Mouse (Mus musculus) mesoderm, embryonic 11.5 days (tissue): Measurements from ENCODE around the gene Helz.
"Not testable (repeated sequence)": the region's sequence is repeated elsewhere in the genome, so short reads cannot be mapped to it uniquely, and the experiment has no call there.

Experiments
- DNase-seq: peaks from one replicate; pipeline ENCODE4 v3.0.0-alpha.2; 2012; ENCODE audit warnings: low read depth, low spot score

Helz gene

DNA sequence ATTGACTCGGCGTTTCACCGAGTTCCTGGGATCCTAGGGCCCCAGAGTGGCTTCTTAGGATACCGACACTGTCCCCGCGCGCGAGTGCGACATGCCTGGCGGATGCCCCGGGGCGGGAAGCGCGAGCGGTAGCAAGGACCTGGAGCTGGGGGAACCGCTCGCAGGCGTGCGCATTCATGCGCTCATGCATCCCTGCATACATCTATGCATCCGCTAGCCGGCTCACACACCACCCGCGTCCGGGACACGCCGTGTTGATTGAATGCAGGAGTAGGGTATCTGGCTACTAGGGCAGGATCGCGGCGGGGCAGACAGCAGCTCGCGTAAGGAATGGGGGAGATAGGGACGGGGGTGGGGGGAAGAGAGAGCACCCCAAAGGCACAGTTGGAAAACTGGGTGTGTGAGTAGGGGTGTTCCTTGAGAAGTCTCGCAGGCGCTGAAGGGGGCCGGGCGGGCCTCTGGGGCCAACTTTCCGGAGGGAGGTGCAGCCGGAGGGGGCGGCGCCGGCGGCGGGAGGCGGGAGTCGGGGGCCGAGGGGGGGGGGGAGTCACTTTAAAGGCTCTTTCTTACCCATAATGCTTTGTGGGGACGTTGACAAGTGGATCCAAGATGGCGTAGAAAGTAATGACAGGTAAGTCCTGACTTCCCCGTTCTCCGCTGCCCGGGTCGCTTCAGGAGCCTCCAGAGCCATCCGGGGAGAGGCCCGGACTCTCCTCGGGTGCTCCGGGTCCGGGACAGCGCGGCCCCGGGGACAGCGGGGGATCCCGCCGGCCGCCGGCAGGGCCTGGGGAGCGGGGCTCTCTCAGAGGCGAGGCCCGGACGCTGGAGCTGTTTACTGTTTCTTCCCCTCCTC is at the start of gene Helz:
Gene Helz, plus strand, starts transcription at position 580 of the 853 bp plus-strand sequence.
- peak; percentile 79 for DNase-seq

DNA sequence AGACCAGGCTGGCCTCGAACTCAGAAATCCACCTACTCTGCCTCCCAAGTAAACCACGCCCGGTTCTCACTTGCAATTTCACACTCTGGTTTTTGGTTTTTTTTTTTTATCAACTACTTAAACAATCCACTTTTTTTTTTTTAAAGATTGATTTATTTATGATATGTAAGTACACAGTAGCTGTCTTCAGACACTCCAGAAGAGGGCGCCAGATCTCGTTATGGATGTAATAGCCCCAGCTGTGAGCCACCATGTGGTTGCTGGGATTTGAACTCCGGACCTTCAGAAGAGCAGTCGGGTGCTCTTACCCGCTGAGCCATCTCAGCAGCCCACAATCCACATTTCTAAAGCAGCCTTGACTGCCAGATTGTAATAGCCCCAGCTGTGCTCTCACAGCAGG is 44.9 kb upstream of the Helz start:
- no peak for DNase-seq

DNA sequence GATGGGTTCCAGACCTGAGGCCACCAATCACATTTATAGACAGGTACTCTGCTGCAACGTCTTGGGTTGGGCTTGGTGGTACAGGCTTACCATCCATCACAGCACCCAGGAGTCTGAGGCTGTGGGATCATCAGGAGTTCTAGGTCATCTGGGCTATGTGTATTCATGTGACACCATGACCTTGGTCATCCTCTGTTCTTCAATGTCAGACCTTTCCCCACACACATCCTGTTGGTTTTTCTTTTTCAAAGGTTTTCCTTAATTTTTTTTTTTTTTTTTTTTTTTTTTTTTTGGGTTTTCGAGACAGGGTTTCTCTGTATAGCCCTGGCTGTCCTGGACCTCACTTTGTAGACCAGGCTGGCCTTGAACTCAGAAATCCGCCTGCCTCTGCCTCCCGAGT is 43.4 kb upstream of the Helz start:
- not testable (repeated sequence) for DNase-seq

DNA sequence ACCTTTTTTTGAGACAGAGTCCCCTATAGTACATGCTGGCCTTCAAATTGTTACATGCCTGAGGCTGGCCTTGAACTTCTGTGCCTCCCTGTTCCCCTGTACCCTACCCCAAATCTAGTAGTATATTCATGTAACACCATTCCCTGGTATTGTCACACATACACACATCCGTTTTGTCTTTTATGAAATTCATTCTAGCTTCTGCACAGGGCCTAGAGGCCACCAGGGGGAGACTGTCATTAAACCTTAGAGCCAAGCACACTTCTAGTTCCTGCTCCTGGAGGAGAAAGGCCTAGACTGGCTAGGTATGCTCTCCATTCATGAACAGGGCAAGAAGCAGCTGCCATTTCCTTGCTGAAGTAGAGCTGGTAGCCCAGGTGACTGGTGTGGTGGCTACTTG is 41.5 kb upstream of the Helz start:
- DNase-seq, result peak; percentile 30

DNA sequence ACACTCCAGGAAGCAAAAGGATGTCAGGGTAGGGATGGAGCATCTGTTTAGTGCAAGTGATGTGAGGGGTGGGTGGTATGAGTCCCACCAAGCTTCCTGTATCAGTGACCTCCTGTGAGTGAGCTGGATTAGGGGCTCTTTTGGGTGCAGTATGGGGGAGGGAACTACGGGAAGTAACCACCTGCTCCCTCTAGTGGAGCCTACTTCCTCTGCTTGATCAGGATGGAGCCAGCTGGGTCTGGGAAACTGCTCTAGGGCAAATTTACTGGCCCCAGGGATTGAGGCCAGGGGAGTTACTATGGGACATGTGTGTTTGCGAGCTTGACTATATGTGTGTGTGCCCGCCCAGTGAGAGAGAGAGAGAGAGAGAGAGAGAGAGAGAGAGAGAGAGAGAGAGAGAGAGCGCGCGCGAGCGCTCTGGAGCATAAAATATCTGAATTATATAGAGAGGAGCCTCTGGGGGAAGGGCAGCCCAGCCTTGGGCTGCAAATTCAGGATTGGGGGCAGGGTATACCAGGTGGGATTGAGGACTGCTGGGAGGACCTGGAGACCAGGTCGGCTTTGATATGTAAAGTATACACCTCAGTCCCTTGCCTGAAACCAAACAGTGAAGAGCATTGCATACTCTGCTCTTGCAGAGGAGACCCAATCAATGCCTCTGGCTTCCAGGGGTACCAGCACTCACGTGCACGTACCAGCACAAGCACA is 37.9 kb upstream of the Helz start:
- DNase-seq, result peak; percentile 36

DNA sequence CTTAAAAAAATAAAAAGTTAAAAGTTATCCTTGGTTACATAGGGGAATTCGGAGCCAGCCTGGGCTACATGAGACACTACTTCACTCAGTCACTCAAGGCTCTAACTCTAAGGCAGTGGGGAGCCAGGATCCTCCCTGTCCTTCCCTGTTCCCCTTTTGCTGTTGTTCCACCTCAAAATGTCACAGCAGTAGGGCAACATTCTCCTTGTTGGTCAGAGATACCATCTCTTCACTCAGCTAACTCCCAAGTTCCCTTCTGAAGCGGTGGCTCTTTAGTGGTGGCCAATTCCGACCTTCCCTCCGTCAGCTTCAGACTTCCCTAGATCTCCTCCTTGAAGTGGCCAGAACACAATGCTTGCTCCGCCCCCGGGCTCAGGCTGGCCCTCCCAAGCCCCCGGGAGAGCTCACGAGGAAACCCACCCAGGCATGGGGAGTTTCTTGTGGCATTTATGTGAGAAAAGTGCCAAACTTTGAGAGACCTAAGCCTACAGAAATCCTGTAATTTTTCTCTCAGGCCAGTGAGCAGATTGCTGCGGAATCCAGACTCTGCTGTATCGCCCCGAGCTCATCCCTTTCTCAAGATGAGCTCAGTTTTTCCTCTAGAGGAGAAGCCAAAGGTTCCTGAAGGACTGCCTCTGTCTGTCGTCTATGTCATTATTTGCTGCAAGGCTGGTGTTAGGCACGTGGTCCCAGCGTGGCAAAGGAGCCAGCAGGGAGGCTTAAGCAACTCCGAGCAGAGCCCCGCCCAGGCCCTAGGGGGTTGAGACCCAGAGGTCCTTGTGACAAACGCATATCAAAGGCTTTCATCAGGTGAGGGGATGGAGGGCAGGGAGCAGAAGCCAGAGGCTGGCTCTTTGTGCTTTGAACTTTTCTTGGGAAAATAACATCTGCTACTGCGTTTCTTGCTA is 37.1 kb upstream of the Helz start:
- DNase-seq, result peak; percentile 30

DNA sequence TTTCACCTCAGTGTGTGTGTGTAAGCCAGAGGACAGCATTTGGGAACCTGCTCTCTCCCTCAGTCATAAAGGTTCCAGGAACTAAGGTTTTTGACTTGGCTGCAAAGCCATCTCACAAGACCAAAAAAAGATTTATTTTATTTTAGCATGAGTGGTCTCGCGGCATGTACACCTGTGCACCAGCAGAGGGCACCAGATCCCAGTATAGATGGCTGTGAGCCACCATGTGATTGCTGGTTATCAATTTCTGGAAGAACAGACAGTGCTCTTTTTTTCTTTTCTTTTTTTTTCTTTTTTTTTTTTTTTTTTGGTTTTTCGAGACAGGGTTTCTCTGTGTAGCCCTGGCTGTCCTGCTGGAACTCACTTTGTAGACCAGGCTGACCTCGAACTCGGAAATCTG is 35.8 kb upstream of the Helz start:
- DNase-seq, result peak; percentile 83

DNA sequence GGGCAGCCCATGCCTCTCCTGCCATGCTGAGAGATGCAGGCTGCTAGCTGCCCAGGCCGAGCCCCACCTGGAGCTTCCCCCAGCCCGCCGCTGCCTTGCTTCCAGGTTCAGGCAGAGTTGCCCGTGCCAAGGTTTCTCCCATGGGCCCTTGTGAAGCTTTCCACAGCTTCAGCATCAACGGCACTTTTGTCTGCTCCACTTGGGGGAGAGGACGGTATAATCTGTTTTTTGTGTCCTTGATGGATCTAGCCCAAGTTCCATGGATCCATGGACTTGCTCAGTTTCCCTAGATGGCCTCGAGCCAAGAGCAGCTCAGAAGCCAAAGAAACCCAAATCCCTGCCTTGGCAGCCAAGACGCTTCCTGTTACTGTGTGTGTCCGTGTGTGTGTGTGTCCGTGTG is 34.7 kb upstream of the Helz start:
- no peak for DNase-seq

DNA sequence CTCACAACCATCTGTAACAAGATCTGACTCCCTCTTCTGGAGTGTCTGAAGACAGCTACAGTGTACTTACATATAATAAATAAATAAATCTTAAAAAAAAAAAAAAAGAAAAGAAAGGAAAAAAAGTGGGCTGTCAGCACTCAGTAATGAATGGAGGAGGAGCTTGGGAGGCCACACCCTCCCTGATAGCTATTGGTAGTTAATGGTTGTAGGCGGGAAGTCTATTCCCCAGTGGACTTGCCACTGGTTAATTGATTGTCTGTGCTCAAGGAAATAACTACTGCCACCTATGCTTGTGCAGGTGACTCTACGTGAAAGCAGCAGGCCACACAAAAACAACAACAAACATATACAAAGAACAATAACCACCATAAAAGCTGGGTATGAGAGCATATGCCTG is 31.3 kb upstream of the Helz start:
- DNase-seq, result no peak

DNA sequence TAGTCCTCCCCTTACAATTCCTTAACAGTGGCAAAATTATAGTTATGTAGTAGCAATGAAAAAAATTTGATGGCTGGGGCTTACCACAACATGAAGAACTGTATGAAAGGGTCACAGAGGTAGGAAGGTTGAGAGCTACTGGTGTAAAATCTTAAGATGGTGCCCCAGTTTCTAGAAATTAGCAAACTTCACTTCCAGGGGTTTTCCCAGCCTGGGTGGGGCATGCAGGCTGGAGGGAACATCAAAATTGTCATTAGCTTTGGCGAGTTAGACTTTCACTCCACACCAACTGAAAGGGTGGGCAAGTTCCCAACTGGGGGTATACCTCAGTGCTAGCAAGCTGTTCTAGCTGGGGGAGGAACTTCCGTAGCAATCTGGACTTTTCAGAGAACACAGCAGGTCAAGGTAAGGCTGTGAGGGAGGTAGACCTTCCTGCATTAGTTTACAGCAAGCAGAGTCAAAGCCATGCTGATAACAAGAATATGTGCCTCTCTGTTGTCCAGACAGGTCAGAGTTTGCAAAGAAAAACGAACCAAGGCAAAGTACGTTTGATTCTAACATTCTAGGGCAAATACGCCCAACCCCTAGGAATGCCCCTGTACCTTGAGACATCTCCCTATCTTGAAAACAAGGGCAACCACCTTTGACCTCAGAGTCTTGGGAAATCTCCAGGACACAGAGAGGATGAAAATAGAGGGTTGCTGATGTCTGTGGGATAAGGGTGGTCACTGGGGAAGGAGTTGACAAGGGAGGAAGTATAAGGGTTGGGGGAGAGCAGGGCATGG is 28.9 kb upstream of the Helz start:
- DNase-seq, result no peak

DNA sequence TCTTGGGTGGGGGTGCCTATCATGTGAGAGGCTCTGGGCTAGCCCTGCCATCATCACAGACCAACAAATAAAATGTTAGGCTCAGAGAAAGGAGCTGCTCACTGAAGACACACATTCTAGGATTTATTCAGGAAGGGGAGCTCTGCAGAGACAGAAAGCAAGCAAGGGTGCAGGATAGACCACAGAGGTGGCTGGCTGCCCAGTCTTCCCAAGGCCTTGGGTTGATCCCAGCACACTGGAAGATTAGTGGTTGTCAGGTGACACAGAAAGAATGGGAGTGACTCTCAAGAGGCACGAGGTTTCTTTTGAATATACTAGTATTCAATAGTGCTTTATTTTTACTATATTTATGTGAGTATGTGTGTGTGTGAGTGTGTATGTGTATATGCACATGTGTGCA is 26.6 kb upstream of the Helz start:
- DNase-seq, result no peak

DNA sequence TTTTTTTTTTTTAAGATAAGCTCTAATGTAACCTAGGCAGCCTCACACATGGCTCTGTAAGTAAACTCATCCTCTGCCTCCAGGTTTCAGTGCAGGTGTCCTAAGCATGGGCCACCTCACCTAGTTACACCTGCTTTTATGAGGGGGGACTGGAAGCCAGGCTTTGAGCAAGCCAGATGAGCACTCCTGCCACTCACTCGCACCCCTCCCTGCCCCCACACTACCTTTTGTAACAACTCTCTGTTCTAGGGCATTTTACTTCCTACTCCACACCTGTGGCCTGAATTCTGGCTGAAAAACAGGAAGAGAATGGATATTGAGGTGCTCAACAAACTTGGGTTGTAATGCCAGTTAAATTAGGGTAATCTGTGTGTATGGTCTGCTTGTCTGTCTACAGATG is 22.8 kb upstream of the Helz start:
- no peak for DNase-seq

DNA sequence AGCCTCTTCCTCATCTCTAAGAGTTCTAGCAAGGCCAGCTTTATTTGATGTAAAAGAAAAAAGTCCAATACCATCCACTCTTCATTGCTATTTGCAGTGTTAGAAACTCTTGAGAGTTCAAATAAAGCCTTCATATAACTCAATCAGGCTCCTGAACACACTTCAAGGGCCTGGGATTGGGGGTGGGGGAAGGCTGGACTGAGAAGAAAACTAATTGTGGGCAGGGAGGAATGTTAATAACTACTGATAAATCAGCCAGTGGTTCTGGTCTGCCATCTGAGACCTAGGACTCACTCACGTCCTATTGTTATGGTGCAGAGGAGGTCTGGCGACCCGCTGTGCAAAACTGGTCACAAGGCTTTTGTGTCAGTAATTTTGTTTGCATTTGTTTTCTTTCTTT is 20.1 kb upstream of the Helz start:
- no peak for DNase-seq

DNA sequence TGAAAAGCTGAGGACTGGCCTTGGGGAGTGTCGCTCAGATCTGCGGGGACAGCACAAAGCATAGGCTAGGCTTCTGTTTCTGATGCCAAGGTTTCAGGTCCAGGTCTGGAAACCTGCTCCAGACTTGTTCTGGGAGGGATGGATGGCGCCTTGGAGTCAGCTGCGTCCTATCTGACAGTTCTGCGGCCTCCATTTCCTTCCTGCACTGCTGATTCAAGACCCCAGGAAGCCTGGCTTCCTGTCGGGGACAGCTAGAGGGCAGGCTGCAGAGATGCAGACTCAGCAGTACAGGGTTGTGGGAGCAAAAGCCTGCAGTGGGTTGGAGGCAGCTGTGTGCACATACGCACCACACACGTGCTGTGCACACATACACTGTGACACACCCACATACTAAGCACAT is 18.4 kb upstream of the Helz start:
- DNase-seq, result no peak

DNA sequence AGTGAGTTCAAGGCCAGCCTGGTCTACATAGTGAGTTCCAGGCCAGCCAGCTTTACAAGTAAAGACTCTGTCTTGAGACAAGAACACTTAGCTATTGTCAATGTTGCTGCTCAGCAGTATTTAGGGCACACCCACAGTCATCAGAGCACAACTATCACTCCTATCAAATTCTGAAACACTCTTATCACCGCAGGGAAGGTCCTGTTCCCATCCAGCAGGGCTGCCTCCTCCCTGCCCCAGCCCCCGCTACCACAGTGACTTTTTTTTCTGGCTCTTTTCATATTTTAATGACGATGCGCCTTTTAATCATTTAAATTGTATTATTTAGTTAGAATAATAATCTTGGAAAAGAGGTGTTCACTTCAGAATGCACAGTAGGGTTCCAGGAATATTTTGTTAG is 16.3 kb upstream of the Helz start:
- DNase-seq, result no peak

DNA sequence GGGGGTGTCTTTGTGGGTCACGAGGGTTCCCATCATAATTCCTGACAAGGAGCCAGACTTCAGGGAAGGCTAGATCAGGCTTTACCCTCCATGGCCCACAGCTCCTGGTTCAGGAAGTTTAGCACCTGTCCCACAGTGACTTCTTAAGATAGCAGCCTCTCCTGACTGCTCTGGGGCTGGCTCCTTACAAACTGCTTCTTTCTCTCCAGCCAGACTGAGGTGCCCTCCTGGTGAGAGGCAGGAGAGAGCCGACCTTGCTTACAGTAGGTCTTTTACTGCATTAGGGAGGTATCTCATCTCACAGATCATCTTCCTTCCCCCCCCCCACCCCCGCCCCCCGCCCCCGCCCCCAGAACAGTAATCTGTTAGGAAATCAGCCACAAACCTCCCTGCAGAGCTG is 15.5 kb upstream of the Helz start:
- no peak for DNase-seq

DNA sequence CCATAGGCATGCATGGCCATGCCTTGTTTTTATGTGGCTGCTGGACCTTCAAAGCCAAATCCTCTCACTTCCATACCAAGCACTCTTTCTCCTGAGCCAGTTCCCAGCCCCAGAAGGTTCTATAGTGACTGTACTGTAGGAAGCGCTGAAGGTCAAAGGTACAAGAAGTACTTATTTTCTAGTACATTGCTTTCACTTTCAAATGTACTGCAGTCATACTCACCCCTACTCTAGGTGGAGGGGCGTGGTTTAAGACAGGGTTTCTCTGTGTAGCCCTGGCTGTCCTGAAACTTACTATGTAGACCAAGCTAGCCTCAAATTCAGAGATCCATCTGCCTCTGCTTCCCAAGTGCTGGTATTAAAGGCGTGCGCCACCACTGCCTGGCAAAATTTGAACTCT is 8.7 kb upstream of the Helz start:
- no peak for DNase-seq

DNA sequence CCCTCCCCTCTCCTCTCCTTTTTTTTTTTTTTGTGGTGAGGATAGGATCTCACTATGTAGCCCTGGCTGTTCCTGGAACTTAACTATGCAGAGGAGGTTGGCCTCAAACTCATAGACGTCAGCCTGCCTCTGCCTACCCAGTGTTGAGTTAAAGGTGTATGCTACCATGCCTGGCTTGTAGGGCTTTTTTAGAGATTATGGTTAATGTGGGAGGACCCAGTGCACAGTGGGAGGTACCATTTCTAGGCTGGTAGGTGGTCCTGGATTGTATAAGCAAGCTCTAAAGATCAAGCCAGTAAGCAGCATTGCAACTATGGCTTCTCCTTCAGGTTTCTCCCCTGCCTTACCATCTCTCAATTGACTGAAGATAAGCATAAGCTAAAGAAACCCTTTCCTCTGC is 7.4 kb upstream of the Helz start:
- no peak for DNase-seq

DNA sequence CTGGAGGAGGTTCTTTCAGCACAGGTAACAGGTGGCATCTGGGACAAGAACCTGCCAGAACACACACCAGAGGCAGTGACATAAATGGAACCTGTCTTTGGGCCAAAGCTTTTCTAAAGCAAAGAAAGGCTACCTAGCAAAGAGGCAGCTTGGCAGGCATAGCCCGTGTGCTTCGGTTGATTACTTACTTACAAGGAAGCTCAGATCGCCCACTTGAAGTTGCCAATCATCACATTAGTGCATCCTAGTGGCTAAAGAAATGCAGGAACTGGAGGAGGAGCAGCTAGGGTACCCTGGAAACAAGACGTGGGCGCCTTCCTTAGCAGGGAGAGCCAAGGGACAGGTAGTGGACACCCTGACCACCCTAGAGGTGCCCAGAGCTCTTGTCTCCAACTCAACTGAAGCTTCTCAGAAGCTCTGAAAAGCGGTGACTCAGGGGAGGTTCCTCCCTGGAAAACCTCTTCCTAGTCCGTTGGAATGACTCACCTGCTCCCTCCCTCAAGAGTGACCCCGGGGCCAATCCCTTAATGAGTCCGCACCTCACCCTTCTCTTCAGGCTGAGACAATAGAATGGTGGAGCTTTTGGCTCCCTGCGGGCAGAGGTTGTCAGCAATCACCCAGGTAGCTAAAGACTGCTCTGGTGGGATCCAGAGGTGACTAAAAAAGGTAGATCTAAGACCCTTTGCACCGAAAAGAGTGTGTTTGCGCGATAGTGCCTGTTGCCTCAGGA is 1.8 kb upstream of the Helz start:
- no peak for DNase-seq

DNA sequence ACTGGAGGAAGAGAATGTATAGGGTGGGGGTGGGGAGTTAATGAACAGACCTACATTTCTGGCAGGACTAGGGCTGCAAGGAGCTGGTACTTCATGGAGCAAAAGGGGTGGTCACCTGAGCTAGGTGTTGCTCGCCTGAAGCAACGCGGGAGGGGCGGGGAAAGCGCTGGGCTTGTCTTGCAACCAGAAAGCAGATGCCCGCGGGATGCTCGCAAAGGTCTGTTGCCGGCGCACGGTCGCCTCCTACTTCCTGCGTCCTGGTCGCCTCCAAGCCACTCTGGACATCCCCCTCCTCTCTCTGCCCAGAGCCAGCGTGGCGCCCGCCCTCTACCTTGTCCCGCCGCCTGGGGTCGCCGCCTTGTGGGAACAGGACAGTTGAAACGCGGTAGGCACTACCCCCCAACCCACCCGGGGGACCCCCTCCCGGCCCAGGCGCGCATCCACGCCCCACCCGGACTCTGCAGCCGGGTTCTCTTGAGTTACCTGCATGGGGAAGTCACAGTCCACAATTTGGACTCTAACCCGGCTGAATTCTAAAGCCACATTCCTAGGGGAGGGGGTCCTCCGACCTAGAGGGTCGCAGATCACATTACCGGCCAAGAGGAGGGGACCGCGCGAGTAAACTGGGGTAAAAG is 946 bp upstream of the Helz start:
- peak; percentile 66 for DNase-seq
